Mouse (Mus musculus) thymus, adult 2 months (tissue): ENCODE data around the gene Psmd9. TPM values are rescaled to one million over a fixed set of nuclear protein-coding genes. Genes with fewer than 3 reads are reported as not detected.
"Not testable (repeated sequence)": the region's sequence is repeated elsewhere in the genome, so short reads cannot be mapped to it uniquely, and the experiment has no call there.

ENCODE experiments used
- DNase-seq: peaks from one replicate; pipeline ENCODE4 v3.0.0; 2021
- H3K27ac ChIP-seq: fragments of 200-500 bp; 2 replicates; pipeline ENCODE4 v1.5.1; 2012; ENCODE audit warnings: low read length, control low read depth; ENCODE audit not compliant: control insufficient read depth, insufficient read depth
- H3K27me3 ChIP-seq: fragments of 200-500 bp; 2 replicates; pipeline ENCODE4 v1.6.1; 2012; ENCODE audit warnings: mild to moderate bottlenecking, low read length, moderate library complexity, mixed read lengths; ENCODE audit not compliant: control insufficient read depth, insufficient read depth
- H3K36me3 ChIP-seq: fragments of 200-500 bp; 2 replicates; pipeline ENCODE4 v1.6.1; 2012; ENCODE audit warnings: mild to moderate bottlenecking, low read length, moderate library complexity; ENCODE audit not compliant: control insufficient read depth, insufficient read depth
- H3K4me1 ChIP-seq: fragments of 200-500 bp; replicated peaks from 2 replicates; pipeline ENCODE4 v1.6.1; 2012; ENCODE audit warnings: low read length; ENCODE audit not compliant: control insufficient read depth, insufficient read depth
- H3K4me3 ChIP-seq: fragments of 200-500 bp; 2 replicates; pipeline ENCODE4 v1.5.1; 2012; ENCODE audit warnings: mild to moderate bottlenecking, low read length, control low read depth, moderate library complexity; ENCODE audit not compliant: control insufficient read depth, insufficient read depth
- CTCF ChIP-seq: fragments of 200-500 bp; IDR thresholded peaks from 2 replicates; pipeline ENCODE4 v1.5.1; 2012; ENCODE audit warnings: mild to moderate bottlenecking, control low read depth, low read length, moderate library complexity, borderline replicate concordance; ENCODE audit not compliant: control insufficient read depth, poor library complexity, insufficient read depth; ENCODE audit errors: extremely low read depth
- POLR2A ChIP-seq: fragments of 200-500 bp; IDR thresholded peaks from 2 replicates; pipeline ENCODE4 v1.6.1; 2012; ENCODE audit warnings: mild to moderate bottlenecking, low read length, control low read depth, moderate library complexity; ENCODE audit not compliant: control insufficient read depth, poor library complexity, insufficient read depth; ENCODE audit errors: extremely low read depth
- WGBS: fragments of 180-500 bp; shearing (Covaris S2); methylation state at CpG from one replicate; pipeline ENCODE4 v1.1.7; 2018; 5-methylcytosine and 5-hydroxymethylcytosine counted together
- polyA plus RNA-seq: library from polyadenylated mRNA; depleted of rRNA; stranded (reverse); fragments of >200 nt; gene quantifications from 2 replicates; pipeline ENCODE4 v1.2.3, GENCODE M21; 2012

Gene Psmd9
- polyA plus RNA-seq, 1 experiment, result 34.7 TPM

GRCm38 (mm10) chr5:123194856-123195255, 25.6 kb downstream of the Psmd9 start:
- no peaks in the 10 kb centered on the region for H3K4me1 ChIP-seq
- TF ChIP-seq POLR2A, result no peak
- no peak overlapping the region for H3K27ac ChIP-seq
- WGBS, result 89% methylated on average over 6 of the region's 6 CpGs
- no peaks in the 10 kb centered on the region for H3K36me3 ChIP-seq
- H3K27me3 ChIP-seq, result no peaks in the 10 kb centered on the region
- no peak overlapping the region for H3K4me3 ChIP-seq
- DNase-seq, result no peak

DNA sequence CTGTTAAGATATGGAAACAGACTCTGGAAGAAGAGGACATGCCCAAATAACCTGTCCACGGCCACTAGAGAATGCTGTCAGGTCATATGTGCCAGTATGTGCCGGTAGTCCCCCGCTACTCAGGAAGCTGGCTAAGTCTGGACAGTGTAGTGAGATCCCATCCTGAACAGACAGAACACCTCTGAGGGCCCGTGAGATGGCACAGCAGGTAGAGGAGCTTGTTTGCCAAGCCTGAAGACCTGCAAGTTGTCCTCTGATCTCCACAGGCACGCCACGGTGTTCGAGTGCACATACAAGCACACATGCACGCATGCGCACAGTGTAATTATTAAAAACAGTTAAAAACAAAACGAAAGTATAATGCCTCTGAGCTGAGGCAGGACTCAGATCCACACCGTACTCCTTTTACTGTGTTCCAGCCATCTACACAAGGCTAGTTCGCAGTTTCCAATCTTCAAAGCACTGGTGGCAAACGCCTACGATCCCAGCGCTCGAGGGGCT, 26.3 kb downstream of the Psmd9 start:
- Histone ChIP-seq H3K36me3 (no peaks in the 10 kb centered on the region), H3K27me3 (no peaks in the 10 kb centered on the region), H3K4me3 (no peak overlapping the region), H3K4me1 (no peaks in the 10 kb centered on the region), H3K27ac (no peak overlapping the region)
- 93% methylated on average over 16 of the region's 16 CpGs for WGBS
- TF ChIP-seq POLR2A, result no peak
- DNase-seq, result no peak

- H3K36me3 ChIP-seq, result no peaks in the 10 kb centered on the region
- 91% methylated on average over 4 of the region's 4 CpGs for WGBS
- no peaks in the 10 kb centered on the region for H3K4me1 ChIP-seq
- no peaks in the 10 kb centered on the region for H3K27me3 ChIP-seq
- no peak overlapping the region for H3K27ac ChIP-seq
- TF ChIP-seq POLR2A (no peak), CTCF (no peak)
- no peak overlapping the region for H3K4me3 ChIP-seq
- DNase-seq, result no peak
Measured at GRCm38 (mm10) chr5:123196746-123197145, 27.5 kb downstream of the Psmd9 start.

- Histone ChIP-seq H3K36me3 (no peaks in the 10 kb centered on the region), H3K27ac (no peak overlapping the region), H3K4me1 (no peaks in the 10 kb centered on the region), H3K27me3 (no peaks in the 10 kb centered on the region), H3K4me3 (no peak overlapping the region)
- TF ChIP-seq CTCF, result no peak
- TF ChIP-seq POLR2A, result no peak
- no peak for DNase-seq
- WGBS, result 93% methylated on average over 4 of the region's 4 CpGs
Measured at GRCm38 (mm10) chr5:123198523-123198922, 29.3 kb downstream of the Psmd9 start.

- DNase-seq, H3K4me1 ChIP-seq, H3K27ac ChIP-seq, H3K4me3 ChIP-seq, H3K36me3 ChIP-seq, H3K27me3 ChIP-seq: not testable (repeated sequence)
- 92% methylated on average over 7 of the region's 7 CpGs for WGBS
Measured at GRCm38 (mm10) chr5:123200816-123201522, 31.8 kb downstream of the Psmd9 start.

- TF ChIP-seq POLR2A, result no peak
- WGBS, result 95% methylated on average over 7 of the region's 7 CpGs
Measured at GRCm38 (mm10) chr5:123201523-123201892, 32.3 kb downstream of the Psmd9 start.

GRCm38 (mm10) chr5:123201987-123202386, 32.8 kb downstream of the Psmd9 start:
- WGBS, result 90% methylated on average over 5 of the region's 5 CpGs
- Histone ChIP-seq H3K36me3 (no peaks in the 10 kb centered on the region), H3K27ac (no peak overlapping the region), H3K4me1 (no peaks in the 10 kb centered on the region), H3K27me3 (no peaks in the 10 kb centered on the region), H3K4me3 (no peak overlapping the region)
- no peak for DNase-seq
- TF ChIP-seq POLR2A, result no peak
- TF ChIP-seq CTCF, result no peak

More at GRCm38 (mm10) chr5:123201523-123201892, 32.3 kb downstream of the Psmd9 start:
- Histone ChIP-seq H3K27ac (no peak overlapping the region), H3K4me3 (no peak overlapping the region), H3K27me3 (no peaks in the 10 kb centered on the region), H3K36me3 (no peaks in the 10 kb centered on the region), H3K4me1 (no peaks in the 10 kb centered on the region)
- DNase-seq, result no peak

DNA sequence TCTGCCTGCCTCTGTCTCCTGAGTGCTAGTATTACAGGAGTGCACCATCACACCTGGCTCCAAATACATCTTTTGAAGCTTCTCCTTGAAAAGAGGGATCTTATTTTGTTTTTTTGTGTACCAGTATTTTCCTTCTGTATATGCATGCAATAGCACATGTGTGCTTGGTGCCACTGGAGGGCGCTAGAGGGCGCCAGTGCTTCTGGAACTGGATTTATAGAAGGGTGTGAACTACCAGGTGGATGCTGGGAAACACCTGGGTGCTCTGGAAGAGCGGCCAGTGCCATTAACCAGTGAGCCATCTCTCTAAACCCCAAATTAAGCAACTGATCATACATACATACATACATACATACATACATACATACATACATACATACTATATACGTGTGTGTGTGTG, 33.6 kb downstream of the Psmd9 start:
- H3K4me1 ChIP-seq, H3K27ac ChIP-seq, H3K4me3 ChIP-seq, H3K36me3 ChIP-seq, DNase-seq, H3K27me3 ChIP-seq: not testable (repeated sequence)
- WGBS, result 48% methylated on average over 4 of the region's 4 CpGs

GRCm38 (mm10) chr5:123203591-123203990, 34.4 kb downstream of the Psmd9 start:
- WGBS, result 91% methylated on average over 7 of the region's 7 CpGs
- not testable (repeated sequence) for H3K4me1 ChIP-seq, H3K27ac ChIP-seq, H3K4me3 ChIP-seq, H3K27me3 ChIP-seq, H3K36me3 ChIP-seq, DNase-seq

GRCm38 (mm10) chr5:123222346-123223050, 53.3 kb downstream of the Psmd9 start:
- H3K27me3 ChIP-seq, H3K36me3 ChIP-seq, H3K4me1 ChIP-seq, DNase-seq, H3K27ac ChIP-seq, H3K4me3 ChIP-seq: not testable (repeated sequence)
- WGBS, result 86% methylated on average over 5 of the region's 5 CpGs
